Mouse (Mus musculus) E14TG2a.4 (cell line): ENCODE data around the gene Tmem132b.

Experiments
- H3K27me3 ChIP-seq: 2 replicates; pipeline ENCODE4 v1.6.1; 2014; ENCODE audit warnings: low read length, control low read depth; ENCODE audit not compliant: insufficient read depth
- H3K36me3 ChIP-seq: 2 replicates; pipeline ENCODE4 v1.6.1; 2014; ENCODE audit warnings: low read length, control low read depth; ENCODE audit not compliant: insufficient read depth
- H3K4me1 ChIP-seq: replicated peaks from 2 replicates; pipeline ENCODE4 v1.6.1; 2014; ENCODE audit warnings: low read depth, low read length, control low read depth
- H3K4me3 ChIP-seq: replicated peaks from 2 replicates; pipeline ENCODE4 v1.5.1; 2014; ENCODE audit warnings: mild to moderate bottlenecking, low read length
- H3K9me3 ChIP-seq: 2 replicates; pipeline ENCODE4 v1.6.1; 2014; ENCODE audit warnings: low read length, control low read depth
- CTCF ChIP-seq: conservative IDR thresholded peaks from 2 replicates; pipeline ENCODE4 v1.5.1; 2014; ENCODE audit warnings: low read length
- NANOG ChIP-seq: IDR thresholded peaks from 2 replicates; pipeline ENCODE4 v1.6.1; 2014; ENCODE audit warnings: borderline replicate concordance, low read length, mixed read lengths
- POU5F1 ChIP-seq: IDR thresholded peaks from 2 replicates; pipeline ENCODE4 v1.6.1; 2014; ENCODE audit warnings: low read length, borderline replicate concordance

Tmem132b gene

GRCm38 (mm10) chr5:125578661-125579060 lies 47.1 kb downstream of the Tmem132b start:
- Histone ChIP-seq H3K4me3 (no peak overlapping the region), H3K4me1 (peaks cover 61% of the 10 kb centered on the region), H3K9me3 (no peaks in the 10 kb centered on the region), H3K27me3 (no peaks in the 10 kb centered on the region), H3K36me3 (no peaks in the 10 kb centered on the region)
- TF ChIP-seq POU5F1 (no peak), NANOG (no peak), CTCF (no peak)

- H3K36me3 ChIP-seq, result no peaks in the 10 kb centered on the region
- no peak for TF ChIP-seq NANOG
- peak; percentile 96 for TF ChIP-seq CTCF
- no peaks in the 10 kb centered on the region for H3K9me3 ChIP-seq
- peaks cover 57% of the 10 kb centered on the region for H3K4me1 ChIP-seq
- H3K4me3 ChIP-seq, result no peak overlapping the region
- H3K27me3 ChIP-seq, result no peaks in the 10 kb centered on the region
Measured at GRCm38 (mm10) chr5:125579153-125579552, 47.6 kb downstream of the Tmem132b start.

GRCm38 (mm10) chr5:125583298-125583697 lies 51.7 kb downstream of the Tmem132b start:
- Histone ChIP-seq H3K9me3 (peaks cover 7% of the 10 kb centered on the region), H3K4me1 (peaks cover 35% of the 10 kb centered on the region), H3K36me3 (no peaks in the 10 kb centered on the region), H3K4me3 (no peak overlapping the region), H3K27me3 (no peaks in the 10 kb centered on the region)
- no peak for TF ChIP-seq POU5F1
- no peak for TF ChIP-seq NANOG
- no peak for TF ChIP-seq CTCF

- no peaks in the 10 kb centered on the region for H3K36me3 ChIP-seq
- no peak overlapping the region for H3K4me3 ChIP-seq
- TF ChIP-seq POU5F1, result no peak
- TF ChIP-seq CTCF, result no peak
- no peak for TF ChIP-seq NANOG
- H3K4me1 ChIP-seq, result peaks cover 35% of the 10 kb centered on the region
- H3K27me3 ChIP-seq, result no peaks in the 10 kb centered on the region
- H3K9me3 ChIP-seq, result peaks cover 7% of the 10 kb centered on the region
Measured at GRCm38 (mm10) chr5:125583836-125584235, 52.3 kb downstream of the Tmem132b start.

GRCm38 (mm10) chr5:125585211-125585610 lies 53.6 kb downstream of the Tmem132b start:
- Histone ChIP-seq H3K36me3 (no peaks in the 10 kb centered on the region), H3K4me3 (no peak overlapping the region), H3K9me3 (peaks cover 7% of the 10 kb centered on the region), H3K27me3 (no peaks in the 10 kb centered on the region), H3K4me1 (peaks cover 42% of the 10 kb centered on the region)
- TF ChIP-seq CTCF, result no peak
- TF ChIP-seq NANOG, result no peak
- no peak for TF ChIP-seq POU5F1

- H3K27me3 ChIP-seq, result no peaks in the 10 kb centered on the region
- H3K4me1 ChIP-seq, result peaks cover 44% of the 10 kb centered on the region
- H3K36me3 ChIP-seq, result no peaks in the 10 kb centered on the region
- no peak for TF ChIP-seq NANOG
- TF ChIP-seq CTCF, result no peak
- no peak for TF ChIP-seq POU5F1
- peak overlapping the region; percentile 68 for H3K4me3 ChIP-seq
- peaks cover 7% of the 10 kb centered on the region for H3K9me3 ChIP-seq
Measured at GRCm38 (mm10) chr5:125588203-125588602, 56.6 kb downstream of the Tmem132b start.

- Histone ChIP-seq H3K36me3 (no peaks in the 10 kb centered on the region), H3K4me3 (peak overlapping the region; percentile 68), H3K4me1 (peaks cover 44% of the 10 kb centered on the region), H3K9me3 (peaks cover 7% of the 10 kb centered on the region), H3K27me3 (no peaks in the 10 kb centered on the region)
- peak; percentile 44; the same call in 1 of the 2 replicates for TF ChIP-seq NANOG
- TF ChIP-seq POU5F1, result no peak
- no peak for TF ChIP-seq CTCF
Measured at GRCm38 (mm10) chr5:125588876-125589667, 57.5 kb downstream of the Tmem132b start.

GRCm38 (mm10) chr5:125598056-125598455 lies 66.5 kb downstream of the Tmem132b start:
- peaks cover 7% of the 10 kb centered on the region; the same call in 1 of the 2 replicates for H3K9me3 ChIP-seq
- H3K4me1 ChIP-seq, result no peaks in the 10 kb centered on the region
- peaks cover 14% of the 10 kb centered on the region; the same call in 1 of the 2 replicates for H3K27me3 ChIP-seq
- no peak overlapping the region for H3K4me3 ChIP-seq
- no peaks in the 10 kb centered on the region for H3K36me3 ChIP-seq
- TF ChIP-seq CTCF (no peak), NANOG (no peak), POU5F1 (no peak)

- no peak for TF ChIP-seq NANOG
- no peak for TF ChIP-seq POU5F1
- no peak for TF ChIP-seq CTCF
- H3K36me3 ChIP-seq, result no peaks in the 10 kb centered on the region
Measured at GRCm38 (mm10) chr5:125607146-125607545, 75.6 kb downstream of the Tmem132b start.

More at GRCm38 (mm10) chr5:125607146-125607545, 75.6 kb downstream of the Tmem132b start:
- H3K9me3 ChIP-seq, result peaks cover 12% of the 10 kb centered on the region
- 0 out of 2 replicates have a peak overlapping the region, but pooled peaks have one; percentile 17 for H3K4me3 ChIP-seq
- peaks cover 10% of the 10 kb centered on the region; the same call in 1 of the 2 replicates for H3K4me1 ChIP-seq
- H3K27me3 ChIP-seq, result peaks cover 31% of the 10 kb centered on the region
